Mouse (Mus musculus) testis, adult 2 months (tissue): ENCODE measurements around the gene Mroh2a.

ENCODE experiments used
- CTCF ChIP-seq: fragments of 200-500 bp; IDR thresholded peaks from 2 replicates; pipeline ENCODE4 v1.5.1; 2012; ENCODE audit warnings: low read depth, mild to moderate bottlenecking, inconsistent platforms, low read length, moderate library complexity; ENCODE audit not compliant: control insufficient read depth, insufficient read depth, insufficient replicate concordance
- POLR2A ChIP-seq: fragments of 200-500 bp; IDR thresholded peaks from 2 replicates; pipeline ENCODE4 v1.6.1; 2012; ENCODE audit warnings: low read depth, mild to moderate bottlenecking, inconsistent platforms, low read length, moderate library complexity; ENCODE audit not compliant: control insufficient read depth

DNA sequence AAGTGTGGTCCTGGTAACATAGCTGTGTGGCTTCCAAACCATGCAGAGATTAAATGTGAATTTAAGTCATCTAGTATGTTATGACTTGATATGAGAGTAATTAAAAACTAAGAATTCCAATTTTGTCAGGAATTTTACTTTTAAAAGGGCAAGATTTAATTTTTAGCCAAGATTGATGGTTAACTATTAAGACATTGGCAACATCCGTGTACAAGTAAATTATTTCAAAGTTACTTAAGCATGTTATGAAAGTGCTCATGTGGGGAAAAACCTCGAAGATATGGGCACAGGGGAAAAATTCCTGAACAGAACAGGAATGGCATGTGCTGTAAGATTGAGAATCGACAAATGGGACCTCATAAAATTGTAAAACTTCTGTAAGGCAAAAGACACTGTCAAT, 29.3 kb upstream of the Mroh2a start:
- TF ChIP-seq POLR2A (no peak), CTCF (no peak)
